Mouse (Mus musculus) C2C12 (cell line): Measurements from ENCODE around the gene Pim1.

Experiments
- CTCF ChIP-seq: IDR thresholded peaks from one replicate; pipeline ENCODE4 v1.5.1; 2011; ENCODE audit not compliant: control insufficient read depth, insufficient read depth, insufficient read length
- MYOG ChIP-seq: IDR thresholded peaks from one replicate; pipeline ENCODE4 v1.6.1; 2011; ENCODE audit not compliant: control insufficient read depth, insufficient read length; ENCODE audit errors: extremely low read depth

DNA sequence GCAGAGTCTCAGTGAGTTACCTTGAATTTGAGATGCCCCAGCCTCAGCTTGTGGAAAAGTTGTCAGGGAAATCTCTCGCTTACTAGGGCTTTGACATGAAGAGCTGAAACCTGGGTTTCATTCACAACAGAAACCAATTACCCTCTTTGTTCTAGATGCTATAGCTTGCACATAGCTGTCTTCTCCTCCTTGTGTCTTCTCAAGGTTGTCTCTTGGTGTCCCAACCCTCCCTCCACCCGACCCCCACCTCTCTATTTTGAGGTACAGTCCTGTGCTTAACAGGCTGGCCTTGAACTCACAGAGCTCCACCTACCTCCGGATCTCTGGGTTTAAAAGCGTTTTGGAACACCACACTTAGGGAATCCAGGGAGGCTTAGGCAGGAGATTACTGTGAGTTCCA is 14.1 kb upstream of the Pim1 start:
- no peak for TF ChIP-seq CTCF
- TF ChIP-seq MYOG: no peak
